Mouse (Mus musculus): Measurements from ENCODE around the gene Nfkbia. TPM values are rescaled to one million over a fixed set of nuclear protein-coding genes. Genes with fewer than 3 reads are reported as not detected.

The Nfkbia gene
- polyA plus RNA-seq, 1 experiment from 2014 or later, result 40.4 TPM

DNA sequence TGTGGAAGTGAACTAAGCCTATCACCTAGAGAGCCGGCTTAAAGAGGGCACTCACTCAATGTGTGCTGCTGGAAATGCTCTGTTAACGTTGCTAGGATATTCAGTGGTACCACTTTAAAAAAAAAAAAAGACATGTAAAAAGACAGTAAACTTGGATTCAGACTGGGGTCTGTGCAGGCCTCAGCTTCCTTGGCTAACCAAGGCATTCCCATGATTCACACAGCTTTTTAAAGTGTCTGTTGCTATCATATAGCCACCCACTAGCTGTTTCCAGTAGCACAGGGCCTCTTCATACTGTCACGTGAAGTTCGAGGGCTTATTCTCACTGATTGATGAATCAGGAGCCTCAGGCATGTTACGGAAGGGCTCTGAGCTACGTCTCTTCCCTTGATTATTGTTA is 30.0 kb downstream of the Nfkbia start:
- no peak for ATAC-seq (ENCODE audit: low FRiP score, low read depth)
- WGBS, result 82% methylated on average over 6 of the region's 6 CpGs

DNA sequence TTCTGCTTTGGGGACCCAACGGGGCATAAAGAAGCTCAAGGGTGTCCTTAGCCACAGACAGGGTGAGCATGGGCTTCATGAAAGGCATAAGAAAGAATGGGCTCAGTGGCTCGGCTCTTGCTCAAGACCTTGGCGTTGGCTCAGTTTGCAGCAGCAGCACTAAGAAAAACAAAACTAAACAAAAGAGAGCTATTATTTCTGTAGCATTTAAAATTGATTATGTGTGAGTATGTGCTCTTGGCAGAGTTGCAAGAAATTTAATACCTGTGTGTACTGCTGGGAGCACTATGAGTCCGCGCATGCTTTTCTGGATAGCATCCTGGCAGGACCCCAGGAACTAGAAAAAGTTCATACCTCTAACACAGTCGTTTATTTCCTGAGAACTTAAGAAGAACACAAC is 30.7 kb downstream of the Nfkbia start:
- H3K4me3 ChIP-seq, result no peak overlapping the region
- H3K36me3 ChIP-seq, result no peaks in the 10 kb centered on the region
- no peak overlapping the region for H3K4me2 ChIP-seq (replicated peaks)
- 87% methylated on average over 6 of the region's 6 CpGs for WGBS
- H3K9ac ChIP-seq (replicated peaks), result no peak overlapping the region
- peaks cover 27% of the 10 kb centered on the region for H3K4me1 ChIP-seq
- ATAC-seq (ENCODE audit: low FRiP score, low read depth), result no peak
- H3K9me3 ChIP-seq, result no peaks in the 10 kb centered on the region
- H3K27me3 ChIP-seq, result no peaks in the 10 kb centered on the region
- no peak overlapping the region for H3K27ac ChIP-seq (replicated peaks)

More for the DNA sequence above, 30.0 kb downstream of the Nfkbia start:
- H3K4me1 ChIP-seq, result peaks cover 30% of the 10 kb centered on the region
- H3K9me3 ChIP-seq, result no peaks in the 10 kb centered on the region
- H3K36me3 ChIP-seq, result no peaks in the 10 kb centered on the region
- H3K4me3 ChIP-seq, result no peak overlapping the region
- H3K27me3 ChIP-seq, result 0 out of 2 replicates have a peak, but pooled peaks cover 4% of the 10 kb centered on the region
- H3K9ac ChIP-seq (replicated peaks), result no peak overlapping the region
- no peak overlapping the region for H3K4me2 ChIP-seq (replicated peaks)
- H3K27ac ChIP-seq (replicated peaks), result no peak overlapping the region

DNA sequence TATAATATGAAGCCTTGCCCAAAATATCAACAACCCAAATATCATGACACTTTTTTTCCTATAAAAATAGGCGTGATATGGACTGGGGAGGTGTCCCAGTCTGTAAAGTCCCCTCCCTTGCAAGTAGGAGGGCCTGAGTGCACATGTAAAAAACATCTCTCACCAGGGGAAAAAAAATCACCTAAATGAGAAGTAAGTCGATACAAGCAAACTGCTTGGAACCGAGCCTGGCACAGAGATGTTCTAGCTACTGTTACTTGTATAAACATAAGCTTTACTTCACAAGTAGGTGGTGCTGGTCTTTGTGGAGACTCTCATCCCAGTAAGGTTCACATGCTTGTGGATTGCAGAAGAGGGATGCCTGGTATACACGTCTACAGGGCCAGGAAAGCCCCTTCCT is 31.5 kb downstream of the Nfkbia start:
- Histone ChIP-seq H3K9me3 (no peaks in the 10 kb centered on the region), H3K9ac (replicated peaks) (no peak overlapping the region), H3K4me3 (no peak overlapping the region), H3K27ac (replicated peaks) (no peak overlapping the region), H3K4me2 (replicated peaks) (no peak overlapping the region), H3K4me1 (peaks cover 19% of the 10 kb centered on the region), H3K27me3 (no peaks in the 10 kb centered on the region), H3K36me3 (no peaks in the 10 kb centered on the region)
- no peak for ATAC-seq (ENCODE audit: low FRiP score, low read depth)
- WGBS, result 76% methylated on average over 4 of the region's 4 CpGs

DNA sequence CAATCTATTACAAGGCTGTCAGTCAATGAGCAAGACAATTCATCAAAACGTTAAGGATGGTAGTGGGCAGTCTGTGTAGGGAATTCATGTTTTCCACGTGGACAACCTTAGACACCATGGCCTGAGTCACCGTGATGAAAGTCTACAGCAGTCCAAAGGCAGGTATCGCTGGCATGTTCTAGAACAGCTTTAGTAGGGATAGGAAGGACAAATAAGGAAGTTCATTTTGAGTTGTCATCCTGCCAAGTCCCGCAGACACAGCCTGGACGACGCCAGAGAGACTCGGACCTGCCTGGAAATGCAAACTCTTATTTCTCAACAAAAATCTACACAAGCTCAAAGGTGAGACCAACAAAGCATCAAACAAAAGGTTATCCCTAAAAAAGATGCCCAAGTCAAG is 32.7 kb downstream of the Nfkbia start:
- ATAC-seq (ENCODE audit: low FRiP score, low read depth), result no peak
- no peak overlapping the region for H3K4me3 ChIP-seq
- no peak overlapping the region for H3K9ac ChIP-seq (replicated peaks)
- H3K36me3 ChIP-seq, result no peaks in the 10 kb centered on the region
- H3K4me1 ChIP-seq, result peaks cover 10% of the 10 kb centered on the region
- WGBS, result 86% methylated on average over 8 of the region's 8 CpGs
- H3K4me2 ChIP-seq (replicated peaks), result no peak overlapping the region
- H3K27me3 ChIP-seq, result no peaks in the 10 kb centered on the region
- no peak overlapping the region for H3K27ac ChIP-seq (replicated peaks)
- H3K9me3 ChIP-seq, result no peaks in the 10 kb centered on the region

DNA sequence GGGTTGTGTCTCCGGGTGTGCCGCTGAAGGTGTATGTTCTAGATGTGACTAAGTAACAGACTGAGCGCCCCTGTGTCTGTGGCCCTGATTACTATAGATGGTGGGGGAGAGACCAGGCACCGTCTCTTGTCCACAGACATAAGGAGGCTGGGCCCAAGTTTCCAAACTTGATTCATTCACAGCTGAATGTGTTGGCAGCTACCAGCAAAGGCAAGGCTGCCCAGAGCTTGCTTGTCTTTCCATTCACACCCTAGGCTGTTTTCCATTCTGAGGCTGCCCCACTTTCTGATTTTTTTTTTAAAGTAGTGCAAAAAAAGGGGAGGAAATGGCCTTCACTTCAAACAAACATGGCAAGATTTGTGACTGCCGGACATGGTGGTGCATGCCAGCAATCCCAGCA is 35.6 kb downstream of the Nfkbia start:
- no peaks in the 10 kb centered on the region for H3K27me3 ChIP-seq
- no peak for ATAC-seq (ENCODE audit: low FRiP score, low read depth)
- no peaks in the 10 kb centered on the region for H3K36me3 ChIP-seq
- no peak overlapping the region for H3K9ac ChIP-seq (replicated peaks)
- no peak overlapping the region for H3K4me3 ChIP-seq
- WGBS, result 93% methylated on average over 5 of the region's 5 CpGs
- no peak overlapping the region for H3K27ac ChIP-seq (replicated peaks)
- no peaks in the 10 kb centered on the region for H3K4me1 ChIP-seq
- no peak overlapping the region for H3K4me2 ChIP-seq (replicated peaks)
- no peaks in the 10 kb centered on the region for H3K9me3 ChIP-seq

DNA sequence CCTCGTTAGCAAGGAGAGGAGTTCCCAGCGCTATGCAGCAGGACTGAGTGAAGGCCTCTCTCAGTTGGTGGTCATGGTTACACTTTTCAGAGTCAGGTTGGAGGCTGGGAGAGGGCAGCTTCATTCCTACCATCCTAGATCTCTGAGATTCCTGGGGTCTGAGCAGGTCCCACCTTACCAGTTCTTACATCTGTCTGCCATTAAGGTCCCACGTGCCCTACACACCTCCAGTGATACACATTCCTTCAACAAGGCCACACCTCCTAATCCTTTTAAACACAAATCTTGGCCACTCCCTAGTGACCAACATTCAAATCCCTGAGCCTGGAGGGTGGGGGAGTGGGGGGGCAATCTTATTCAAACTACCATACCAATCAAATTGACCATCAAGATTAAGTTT is 36.3 kb downstream of the Nfkbia start:
- Histone ChIP-seq H3K9me3 (no peaks in the 10 kb centered on the region), H3K9ac (replicated peaks) (no peak overlapping the region), H3K4me2 (replicated peaks) (no peak overlapping the region), H3K27me3 (no peaks in the 10 kb centered on the region), H3K27ac (replicated peaks) (no peak overlapping the region), H3K4me1 (no peaks in the 10 kb centered on the region), H3K4me3 (no peak overlapping the region), H3K36me3 (no peaks in the 10 kb centered on the region)
- 58% methylated on average over 3 of the region's 3 CpGs for WGBS
- no peak for ATAC-seq (ENCODE audit: low FRiP score, low read depth)

DNA sequence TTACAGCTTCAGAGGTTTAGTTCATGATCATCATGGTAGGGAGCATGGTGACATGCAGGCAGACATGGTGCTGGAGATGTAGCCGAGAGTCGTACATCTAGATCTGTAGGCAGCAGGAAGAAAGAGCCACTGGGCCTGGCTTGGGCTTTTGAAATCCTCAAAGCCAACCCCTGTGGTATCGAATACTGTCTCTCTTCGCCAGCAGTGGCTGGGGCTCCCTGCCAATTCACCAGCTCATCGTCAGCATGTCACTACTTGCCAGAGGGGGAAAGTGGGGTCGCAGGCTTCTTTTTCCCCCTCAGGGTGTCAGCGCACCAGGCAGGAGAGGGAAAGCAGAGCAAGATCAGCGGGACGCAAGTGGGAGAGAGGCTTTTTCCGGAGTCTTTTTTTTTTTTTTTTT is 37.2 kb downstream of the Nfkbia start:
- WGBS, result 90% methylated on average over 10 of the region's 10 CpGs
- no peak overlapping the region for H3K9ac ChIP-seq (replicated peaks)
- no peak overlapping the region for H3K27ac ChIP-seq (replicated peaks)
- no peaks in the 10 kb centered on the region for H3K27me3 ChIP-seq
- ATAC-seq (ENCODE audit: low FRiP score, low read depth), result no peak
- no peaks in the 10 kb centered on the region for H3K9me3 ChIP-seq
- H3K4me1 ChIP-seq, result no peaks in the 10 kb centered on the region
- H3K36me3 ChIP-seq, result no peaks in the 10 kb centered on the region
- H3K4me3 ChIP-seq, result no peak overlapping the region
- no peak overlapping the region for H3K4me2 ChIP-seq (replicated peaks)

DNA sequence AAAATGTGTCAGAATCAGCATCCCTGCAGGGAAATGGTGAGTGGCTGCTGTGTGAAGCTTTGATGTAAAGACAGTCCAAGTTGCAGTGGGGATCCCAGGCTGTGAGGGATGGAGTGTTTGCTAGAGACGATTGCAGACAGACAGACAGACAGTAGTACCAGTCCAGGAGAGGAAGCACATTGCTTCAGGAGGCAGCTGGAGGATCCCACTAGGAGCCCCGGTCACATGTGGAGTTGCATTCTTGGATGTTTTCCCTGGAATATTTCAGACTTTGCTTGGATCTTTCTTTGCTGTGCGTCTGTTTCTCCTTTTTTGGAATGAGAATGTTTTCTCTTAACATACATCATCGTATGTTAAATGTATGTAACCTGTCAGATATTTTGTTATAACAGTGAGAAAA is 38.5 kb downstream of the Nfkbia start:
- Histone ChIP-seq H3K4me2 (replicated peaks) (no peak overlapping the region), H3K9me3 (no peaks in the 10 kb centered on the region), H3K4me3 (no peak overlapping the region), H3K27ac (replicated peaks) (no peak overlapping the region), H3K4me1 (no peaks in the 10 kb centered on the region), H3K9ac (replicated peaks) (no peak overlapping the region), H3K27me3 (no peaks in the 10 kb centered on the region), H3K36me3 (no peaks in the 10 kb centered on the region)
- 74% methylated on average over 4 of the region's 4 CpGs for WGBS
- no peak for ATAC-seq (ENCODE audit: low FRiP score, low read depth)

DNA sequence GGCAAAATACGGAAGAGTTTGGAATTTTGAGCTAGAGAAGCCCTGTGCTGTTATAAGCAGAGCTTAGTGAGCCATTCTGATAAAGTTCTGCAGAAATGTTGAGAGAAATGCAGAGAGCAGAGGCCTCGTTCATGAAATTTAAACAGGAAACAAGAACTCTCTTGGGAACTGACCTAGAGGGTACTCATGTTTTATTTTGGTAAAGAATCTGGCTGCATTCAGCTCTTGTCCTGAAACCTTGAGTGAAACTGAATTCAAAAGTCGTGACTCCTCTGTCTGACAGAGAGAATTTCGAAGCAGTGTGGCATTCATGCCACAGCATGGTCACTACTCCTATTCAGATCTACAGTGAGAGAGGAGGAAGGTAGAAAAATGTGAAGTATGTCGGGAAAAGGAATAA is 39.6 kb downstream of the Nfkbia start:
- Histone ChIP-seq H3K27ac (replicated peaks) (0 out of 2 replicates have a peak overlapping the region, but pooled peaks have one; percentile 6), H3K4me1 (no peaks in the 10 kb centered on the region), H3K9me3 (no peaks in the 10 kb centered on the region), H3K9ac (replicated peaks) (no peak overlapping the region), H3K27me3 (no peaks in the 10 kb centered on the region), H3K36me3 (no peaks in the 10 kb centered on the region), H3K4me2 (replicated peaks) (no peak overlapping the region), H3K4me3 (no peak overlapping the region)
- 67% methylated on average over 5 of the region's 5 CpGs for WGBS
- no peak for ATAC-seq (ENCODE audit: low FRiP score, low read depth)

DNA sequence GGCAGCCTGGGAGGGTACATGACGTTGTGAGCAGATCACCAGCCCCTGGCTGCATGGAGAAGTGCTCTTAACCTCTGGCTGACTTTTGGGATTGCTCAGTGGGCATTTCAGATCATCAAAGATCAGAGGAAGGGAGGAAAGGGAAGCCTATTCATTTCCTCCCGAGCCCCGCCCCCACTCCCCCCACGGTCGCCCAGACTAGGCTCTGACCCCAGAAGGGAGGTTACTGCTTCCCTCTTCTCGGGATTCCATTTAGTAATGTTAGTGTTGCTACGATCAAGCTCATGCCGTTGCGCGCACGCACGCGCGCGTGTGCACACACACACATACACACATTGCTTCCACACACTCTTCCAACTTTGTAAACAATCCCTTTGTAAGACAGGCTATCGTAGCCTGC is 42.0 kb downstream of the Nfkbia start:
- H3K27ac ChIP-seq (replicated peaks), result no peak overlapping the region
- 62% methylated on average over 16 of the region's 16 CpGs for whole genome bisulfite sequencing

DNA sequence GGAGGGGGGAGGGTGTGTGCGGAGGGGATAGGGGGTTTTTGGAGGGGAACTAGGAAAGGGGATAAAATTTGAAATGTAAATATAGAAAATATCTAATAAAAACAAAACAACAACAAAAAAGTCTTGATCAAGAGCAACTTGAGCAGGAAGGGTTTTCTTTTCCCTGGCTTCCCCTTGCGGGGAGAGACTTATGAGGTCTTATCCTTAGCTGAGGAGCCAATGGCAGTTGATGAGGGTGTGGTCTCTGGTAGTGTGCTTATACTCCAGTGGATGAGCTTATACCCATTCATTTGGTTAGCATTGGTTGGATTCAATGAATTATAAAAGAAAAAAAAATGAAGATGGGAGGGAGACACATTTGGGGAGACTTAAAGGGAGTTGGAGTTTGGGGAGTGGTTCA is 43.4 kb downstream of the Nfkbia start:
- no peak overlapping the region for H3K27ac ChIP-seq (replicated peaks)
- WGBS, result 86% methylated on average over 2 of the region's 2 CpGs
- peaks cover 17% of the 10 kb centered on the region for H3K4me1 ChIP-seq
- no peaks in the 10 kb centered on the region for H3K9me3 ChIP-seq
- H3K4me3 ChIP-seq, result no peak overlapping the region
- H3K36me3 ChIP-seq, result no peaks in the 10 kb centered on the region
- H3K9ac ChIP-seq (replicated peaks), result no peak overlapping the region
- no peaks in the 10 kb centered on the region for H3K27me3 ChIP-seq
- no peak overlapping the region for H3K4me2 ChIP-seq (replicated peaks)
- no peak for ATAC-seq (ENCODE audit: low FRiP score, low read depth)

More for the DNA sequence above, 42.0 kb downstream of the Nfkbia start:
- no peaks in the 10 kb centered on the region for H3K36me3 ChIP-seq
- no peak for ATAC-seq (ENCODE audit: low FRiP score, low read depth)
- no peak overlapping the region for H3K4me2 ChIP-seq (replicated peaks)
- H3K4me1 ChIP-seq, result peaks cover 17% of the 10 kb centered on the region
- no peak overlapping the region for H3K9ac ChIP-seq (replicated peaks)
- no peaks in the 10 kb centered on the region for H3K27me3 ChIP-seq
- no peak overlapping the region for H3K4me3 ChIP-seq
- H3K9me3 ChIP-seq, result no peaks in the 10 kb centered on the region

DNA sequence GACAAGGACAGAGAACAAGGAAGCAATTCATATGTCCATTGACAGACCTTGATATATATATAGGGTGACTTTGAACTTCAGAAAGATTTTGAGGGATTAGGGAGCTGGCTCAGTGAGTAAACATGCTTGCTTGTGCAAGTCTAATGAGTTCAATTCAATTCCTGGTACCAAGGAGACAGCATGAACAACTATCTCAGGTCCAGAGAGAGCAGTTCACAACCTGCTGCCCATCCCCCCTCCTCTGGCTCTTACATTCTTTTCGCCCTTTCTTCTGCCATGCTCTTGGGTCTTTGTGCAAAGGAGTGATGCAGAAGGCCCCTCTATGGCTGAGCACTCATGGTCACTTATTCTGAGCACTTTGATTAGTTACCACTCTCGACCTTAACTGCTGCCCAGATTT is 44.0 kb downstream of the Nfkbia start:
- H3K27me3 ChIP-seq, result no peaks in the 10 kb centered on the region
- no peak for ATAC-seq (ENCODE audit: low FRiP score, low read depth)
- no peak overlapping the region for H3K4me3 ChIP-seq
- H3K36me3 ChIP-seq, result no peaks in the 10 kb centered on the region
- no peaks in the 10 kb centered on the region for H3K9me3 ChIP-seq
- peaks cover 17% of the 10 kb centered on the region for H3K4me1 ChIP-seq
- no peak overlapping the region for H3K27ac ChIP-seq (replicated peaks)
- WGBS, result 69% methylated on average over 2 of the region's 2 CpGs
- no peak overlapping the region for H3K4me2 ChIP-seq (replicated peaks)
- H3K9ac ChIP-seq (replicated peaks), result no peak overlapping the region

DNA sequence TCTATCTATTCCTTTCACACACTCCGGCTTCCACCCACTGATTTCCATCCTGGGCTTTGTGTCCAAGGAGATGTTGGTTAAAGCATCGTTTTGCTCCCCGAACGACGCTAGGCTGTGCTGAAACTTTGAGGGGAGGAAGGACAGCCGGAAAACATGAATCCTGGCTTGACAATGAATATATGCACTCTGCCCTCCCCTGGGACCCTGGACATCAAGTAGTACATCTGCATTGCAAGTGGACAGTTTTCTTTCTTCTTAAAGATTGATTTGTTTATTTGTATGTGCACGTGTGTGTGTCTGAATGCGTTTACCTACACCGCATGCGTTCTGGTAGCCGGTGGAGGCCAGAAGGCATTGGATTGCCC is 45.1 kb downstream of the Nfkbia start:
- H3K4me1 ChIP-seq, result peaks cover 17% of the 10 kb centered on the region
- no peaks in the 10 kb centered on the region for H3K9me3 ChIP-seq
- H3K9ac ChIP-seq (replicated peaks), result no peak overlapping the region

More for the DNA sequence above, 45.1 kb downstream of the Nfkbia start:
- H3K36me3 ChIP-seq, result no peaks in the 10 kb centered on the region
- H3K4me2 ChIP-seq (replicated peaks), result no peak overlapping the region
- 88% methylated on average over 11 of the region's 11 CpGs for WGBS
- ATAC-seq (ENCODE audit: low FRiP score, low read depth), result no peak
- H3K27ac ChIP-seq (replicated peaks), result peak overlapping the region; percentile 76; the same call in 1 of the 2 replicates
- H3K27me3 ChIP-seq, result no peaks in the 10 kb centered on the region
- H3K4me3 ChIP-seq, result no peak overlapping the region
